Mouse (Mus musculus): ENCODE measurements around the gene Rab8a.
A peak's percentile ranks its signal among the peaks of the same experiment; 100 is the strongest.
"Not testable (repeated sequence)": the region's sequence is repeated elsewhere in the genome, so short reads cannot be mapped to it uniquely, and the experiment has no call there.

The Rab8a gene

GRCm38 (mm10) chr8:72160707-72161697 is at the start of gene Rab8a:
TSS of gene Rab8a (plus strand) at chr8:72161200.
- peak; percentile 100 for DNase-seq (ENCODE audit: low spot score in 2 of 2)

- peak in 1 of 2 experiments; percentile 3 for DNase-seq (ENCODE audit: low spot score in 2 of 2)
Observed at GRCm38 (mm10) chr8:72112486-72112885, 48.5 kb upstream of the Rab8a start.

- no peak for DNase-seq (ENCODE audit: low spot score in 2 of 2)
Observed at GRCm38 (mm10) chr8:72115202-72115601, 45.8 kb upstream of the Rab8a start.

- no peak for DNase-seq (ENCODE audit: low spot score in 2 of 2)
Observed at GRCm38 (mm10) chr8:72118616-72119015, 42.4 kb upstream of the Rab8a start.

- not testable (repeated sequence) for DNase-seq (ENCODE audit: low spot score in 2 of 2)
Observed at GRCm38 (mm10) chr8:72121486-72121885, 39.5 kb upstream of the Rab8a start.

GRCm38 (mm10) chr8:72121997-72122396 is 39.0 kb upstream of the Rab8a start:
- no peak for DNase-seq (ENCODE audit: low spot score in 2 of 2)

- DNase-seq (ENCODE audit: low spot score in 2 of 2): no peak
Observed at GRCm38 (mm10) chr8:72127834-72128233, 33.2 kb upstream of the Rab8a start.

- DNase-seq (ENCODE audit: low spot score in 2 of 2): no peak
Observed at GRCm38 (mm10) chr8:72131251-72131650, 29.7 kb upstream of the Rab8a start.

- DNase-seq (ENCODE audit: low spot score in 2 of 2): no peak
Observed at GRCm38 (mm10) chr8:72131901-72132300, 29.1 kb upstream of the Rab8a start.

- DNase-seq (ENCODE audit: low spot score in 2 of 2): no peak
Observed at GRCm38 (mm10) chr8:72132417-72132816, 28.6 kb upstream of the Rab8a start.

- no peak for DNase-seq (ENCODE audit: low spot score in 2 of 2)
Observed at GRCm38 (mm10) chr8:72132891-72133290, 28.1 kb upstream of the Rab8a start.

GRCm38 (mm10) chr8:72133507-72133906 is 27.5 kb upstream of the Rab8a start:
- no peak for DNase-seq (ENCODE audit: low spot score in 2 of 2)

- DNase-seq (ENCODE audit: low spot score in 2 of 2): peak; percentile 72 to 73
Observed at GRCm38 (mm10) chr8:72134756-72135445, 26.1 kb upstream of the Rab8a start, which contains the start of gene Tpm4. TSS of gene Tpm4 (plus strand) at chr8:72134975.

GRCm38 (mm10) chr8:72135446-72136301 is 25.3 kb upstream of the Rab8a start:
- peak; percentile 45 to 66 for DNase-seq (ENCODE audit: low spot score in 2 of 2)

- peak; percentile 69 to 76 for DNase-seq (ENCODE audit: low spot score in 2 of 2)
Observed at GRCm38 (mm10) chr8:72136302-72136978, 24.6 kb upstream of the Rab8a start.

- DNase-seq (ENCODE audit: low spot score in 2 of 2): no peak
Observed at GRCm38 (mm10) chr8:72137431-72137830, 23.6 kb upstream of the Rab8a start.

- peak in 1 of 2 experiments; percentile 56 for DNase-seq (ENCODE audit: low spot score in 2 of 2)
Observed at GRCm38 (mm10) chr8:72138456-72138855, 22.5 kb upstream of the Rab8a start.

- DNase-seq (ENCODE audit: low spot score in 2 of 2): peak in 1 of 2 experiments; percentile 47
Observed at GRCm38 (mm10) chr8:72143256-72143824, 17.7 kb upstream of the Rab8a start.

- no peak for DNase-seq (ENCODE audit: low spot score in 2 of 2)
Observed at GRCm38 (mm10) chr8:72144345-72144975, 16.5 kb upstream of the Rab8a start.

- DNase-seq (ENCODE audit: low spot score in 2 of 2): no peak
Observed at GRCm38 (mm10) chr8:72145511-72145910, 15.5 kb upstream of the Rab8a start.
